8 mouse cellular contexts compared by ENCODE assay signal in the genomic region with DNA sequence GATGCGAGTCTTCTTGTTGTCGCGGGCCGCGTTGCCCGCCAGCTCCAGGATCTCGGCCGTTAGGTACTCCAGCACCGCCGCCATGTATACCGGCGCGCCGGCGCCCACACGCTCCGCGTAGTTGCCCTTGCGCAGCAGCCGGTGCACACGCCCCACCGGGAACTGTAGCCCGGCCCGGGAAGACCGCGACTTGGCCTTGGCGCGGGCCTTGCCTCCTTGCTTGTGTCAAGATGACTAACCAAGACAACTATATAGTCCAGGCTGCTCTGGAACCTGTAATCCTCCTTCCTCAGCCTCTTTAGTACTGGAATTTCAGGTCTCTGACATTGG. TPM values are rescaled to one million over a fixed set of nuclear protein-coding genes. Genes with fewer than 3 reads are reported as not detected.
DNase-seq lines count a peak whose midpoint lies in the region; ATAC-seq and TF ChIP-seq lines count a peak whose summit lies in the region.
"Not testable (repeated sequence)": the region's sequence is repeated elsewhere in the genome, so short reads cannot be mapped to it uniquely, and the experiment has no call there.

No protein-coding gene starts in this region.

- H3K4me2 ChIP-seq in heart, embryonic 13.5 days = peak overlapping the region; percentile 69
- peak overlapping the region; percentile 64 for H3K4me2 ChIP-seq in kidney, embryonic 15.5 days
- H3K4me2 ChIP-seq in limb, embryonic 15.5 days = peak overlapping the region; percentile 49
- peak overlapping the region; percentile 58 for H3K4me2 ChIP-seq in midbrain, embryonic 15.5 days

- not testable (repeated sequence) for H3K9me3 ChIP-seq in forebrain, embryonic 10.5 days; heart, embryonic 13.5 days; kidney, embryonic 15.5 days (replicated peaks); limb, embryonic 15.5 days; midbrain, embryonic 15.5 days

- peak overlapping the region; percentile 74 for H3K9ac ChIP-seq in heart, embryonic 13.5 days
- not testable (repeated sequence) for H3K9ac ChIP-seq in kidney, embryonic 15.5 days
- H3K9ac ChIP-seq in limb, embryonic 15.5 days = 0 out of 2 replicates have a peak overlapping the region, but pooled peaks have one; percentile 28
- peak overlapping the region; percentile 34; the same call in 1 of the 2 replicates for H3K9ac ChIP-seq in midbrain, embryonic 15.5 days

- TF ChIP-seq POLR2A in spleen, adult 2 months (IDR thresholded peaks at IDR 0.05; ENCODE audit: low read depth, low read length) = not testable (repeated sequence)

- peak overlapping the region; percentile 62; the same call in 1 of the 2 replicates for H3K27ac ChIP-seq in forebrain, embryonic 10.5 days
- not testable (repeated sequence) for H3K27ac ChIP-seq in heart, embryonic 13.5 days (replicated peaks); kidney, embryonic 15.5 days; limb, embryonic 15.5 days; midbrain, embryonic 15.5 days; spleen, adult 2 months (ENCODE audit: insufficient read depth, low read length)

- not testable (repeated sequence) for H3K4me1 ChIP-seq in forebrain, embryonic 10.5 days; heart, embryonic 13.5 days; limb, embryonic 15.5 days; midbrain, embryonic 15.5 days; spleen, adult 2 months (ENCODE audit: control insufficient read depth, insufficient read depth, insufficient read length)
- peaks cover 11% of the 10 kb centered on the region for H3K4me1 ChIP-seq in kidney, embryonic 15.5 days

- H3K27me3 ChIP-seq in forebrain, embryonic 10.5 days (ENCODE audit: poor library complexity, severe bottlenecking); heart, embryonic 13.5 days (replicated peaks); limb, embryonic 15.5 days; midbrain, embryonic 15.5 days (replicated peaks); spleen, adult 2 months (ENCODE audit: control insufficient read depth, insufficient read depth, low read length): not testable (repeated sequence)
- peaks cover 22% of the 10 kb centered on the region for H3K27me3 ChIP-seq in kidney, embryonic 15.5 days

- peak overlapping the region; percentile 41 for H3K4me3 ChIP-seq in forebrain, embryonic 10.5 days
- H3K4me3 ChIP-seq in heart, embryonic 13.5 days = peak overlapping the region; percentile 46
- peak overlapping the region; percentile 36 for H3K4me3 ChIP-seq in kidney, embryonic 15.5 days (replicated peaks)
- peak overlapping the region; percentile 31 for H3K4me3 ChIP-seq in limb, embryonic 15.5 days
- peak overlapping the region; percentile 32 for H3K4me3 ChIP-seq in midbrain, embryonic 15.5 days
- H3K4me3 ChIP-seq in spleen, adult 2 months (ENCODE audit: extremely low read depth, insufficient read depth, insufficient read length) = peak overlapping the region; percentile 18; the same call in 1 of the 2 replicates

- peak; percentile 63 for DNase-seq in A20 (ENCODE audit: low read depth, low spot score)
- peak; percentile 50 for DNase-seq in c-Kit-negative CD71-positive TER-119-positive erythroid progenitor cells, embryonic 14.5 days (ENCODE audit: low read depth, low spot score)
- not testable (repeated sequence) for DNase-seq in forebrain, embryonic 10.5 days (ENCODE audit: extremely low spot score, low spot score)
- peak in 1 of 2 experiments; percentile 18 for DNase-seq in spleen, adult 2 months (ENCODE audit: low read depth in 1 of 2, low spot score in 2 of 2)

- not testable (repeated sequence) for TF ChIP-seq CTCF in spleen, adult 2 months (IDR thresholded peaks at IDR 0.05; ENCODE audit: extremely low read depth, insufficient read depth, insufficient read length, insufficient replicate concordance)

- H3K36me3 ChIP-seq in forebrain, embryonic 10.5 days (replicated peaks); heart, embryonic 13.5 days; kidney, embryonic 15.5 days; limb, embryonic 15.5 days; midbrain, embryonic 15.5 days (replicated peaks); spleen, adult 2 months (ENCODE audit: control insufficient read depth, insufficient read depth, low read length): not testable (repeated sequence)

- 9% methylated on average over 28 of the region's 28 CpGs for whole genome bisulfite sequencing in forebrain, embryonic 10.5 days
- WGBS in heart, embryonic 13.5 days = 6% methylated on average over 27 of the region's 28 CpGs
- WGBS in kidney, embryonic 15.5 days = 4% methylated on average over 28 of the region's 28 CpGs
- WGBS in limb, embryonic 15.5 days = 4% methylated on average over 28 of the region's 28 CpGs
- WGBS in midbrain, embryonic 15.5 days = 8% methylated on average over 28 of the region's 28 CpGs
- 7% methylated on average over 28 of the region's 28 CpGs for WGBS in spleen, adult 2 months

- ATAC-seq in heart, embryonic 13.5 days (ENCODE audit: extremely low read depth, insufficient number of reproducible peaks, low FRiP score, low TSS enrichment); limb, embryonic 15.5 days (ENCODE audit: insufficient number of reproducible peaks, low FRiP score, low TSS enrichment, low read depth): not testable (repeated sequence)
- 0 out of 2 replicates have a peak, but pooled peaks have one; percentile 26 for ATAC-seq in kidney, embryonic 15.5 days (replicated peaks; ENCODE audit: low FRiP score)
- peak; percentile 42 for ATAC-seq in midbrain, embryonic 15.5 days (replicated peaks)

RNA-seq across cellular contexts. Expression of a gene that starts 32.0 kb away (rescaled TPM):
- 0.49 and 0.56 TPM in 2 replicates for polyA plus RNA-seq in forebrain, embryonic 10.5 days (2016; fragmentation: Nextera tagmentation; extraction: Ambion mirVana)
- 1.4 and 1.5 TPM in 2 replicates for polyA plus RNA-seq in heart, embryonic 13.5 days (2015; fragmentation: Nextera tagmentation; extraction: Ambion mirVana)
- polyA plus RNA-seq in kidney, embryonic 15.5 days (2015; fragmentation: Nextera tagmentation; extraction: Ambion mirVana) = 1.0 and 2.5 TPM in 2 replicates
- polyA plus RNA-seq in limb, embryonic 15.5 days (2015; fragmentation: Nextera tagmentation; extraction: Ambion mirVana) = 3.5 and 4.2 TPM in 2 replicates
- polyA plus RNA-seq in midbrain, embryonic 15.5 days (2015; fragmentation: Nextera tagmentation; extraction: Ambion mirVana) = 2.0 and 2.7 TPM in 2 replicates
- 1.1 and 1.4 TPM in 2 replicates for polyA plus RNA-seq in spleen, adult 2 months (2012; rRNA removed)
